Mouse (Mus musculus) liver, adult (tissue): ENCODE results near the gene Mdm4.

ENCODE experiments used
- GATA4 ChIP-seq: IDR thresholded peaks from 2 replicates; pipeline ENCODE4 v1.6.1; 2014; ENCODE audit warnings: mild to moderate bottlenecking, low read length; ENCODE audit not compliant: insufficient replicate concordance

Gene Mdm4

DNA sequence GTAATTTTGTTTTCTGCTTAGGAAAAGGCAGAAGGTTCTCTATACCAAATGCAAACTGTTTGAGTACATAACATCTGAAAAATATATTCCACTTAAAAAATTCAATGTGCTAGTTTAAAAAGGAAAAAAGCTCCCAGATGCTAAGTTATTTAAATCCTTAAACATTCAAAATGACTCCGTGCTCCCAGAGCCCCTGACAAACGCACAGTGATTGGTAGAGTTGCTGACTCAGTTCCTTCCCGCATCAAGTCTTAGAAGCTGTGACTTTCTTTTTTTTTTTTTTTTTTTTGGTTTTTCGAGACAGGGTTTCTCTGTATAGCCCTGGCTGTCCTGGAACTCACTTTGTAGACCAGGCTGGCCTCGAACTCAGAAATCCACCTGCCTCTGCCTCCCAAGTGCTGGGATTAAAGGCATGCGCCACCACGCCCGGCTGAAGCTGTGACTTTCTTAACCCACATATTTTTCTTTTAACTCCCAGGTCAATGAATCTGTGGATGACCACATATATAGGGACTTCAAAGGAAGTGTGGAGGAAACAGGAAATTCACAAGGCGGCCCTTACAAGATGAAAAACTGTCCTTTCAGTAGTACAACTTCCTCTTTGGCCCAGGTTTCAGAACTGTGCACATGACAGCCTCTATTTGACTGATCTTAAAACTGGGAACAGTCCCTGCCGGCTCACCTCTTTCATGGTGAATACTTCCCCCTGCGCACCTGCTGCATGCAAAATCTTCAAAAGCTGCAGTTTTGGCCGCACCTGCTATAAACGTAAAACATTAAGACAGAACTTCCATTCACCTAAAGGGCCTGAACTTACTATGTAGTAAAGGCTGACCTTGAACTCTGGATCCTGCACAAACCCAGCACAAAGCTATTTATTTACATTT, 18.2 kb downstream of the Mdm4 start:
- TF ChIP-seq GATA4, result no peak

DNA sequence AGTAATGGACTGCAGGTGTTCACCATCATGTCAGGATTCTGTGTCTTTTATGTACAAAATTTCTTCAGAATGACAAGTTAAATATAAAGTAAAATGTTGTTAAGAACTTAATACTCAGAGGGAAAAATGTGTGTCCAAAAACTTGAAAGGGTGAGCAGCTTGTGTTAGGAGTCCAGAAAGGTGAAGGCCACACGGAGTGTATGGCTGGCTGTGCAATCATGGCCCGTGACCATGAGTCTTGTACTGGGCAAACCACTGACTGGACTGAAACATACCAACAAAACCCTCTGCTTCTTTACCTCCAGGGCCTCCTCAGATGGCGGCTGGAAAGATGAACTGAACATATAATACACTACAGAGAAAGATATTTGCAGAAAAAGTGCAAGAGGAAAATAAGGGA, 23.8 kb downstream of the Mdm4 start:
- TF ChIP-seq GATA4, result no peak

DNA sequence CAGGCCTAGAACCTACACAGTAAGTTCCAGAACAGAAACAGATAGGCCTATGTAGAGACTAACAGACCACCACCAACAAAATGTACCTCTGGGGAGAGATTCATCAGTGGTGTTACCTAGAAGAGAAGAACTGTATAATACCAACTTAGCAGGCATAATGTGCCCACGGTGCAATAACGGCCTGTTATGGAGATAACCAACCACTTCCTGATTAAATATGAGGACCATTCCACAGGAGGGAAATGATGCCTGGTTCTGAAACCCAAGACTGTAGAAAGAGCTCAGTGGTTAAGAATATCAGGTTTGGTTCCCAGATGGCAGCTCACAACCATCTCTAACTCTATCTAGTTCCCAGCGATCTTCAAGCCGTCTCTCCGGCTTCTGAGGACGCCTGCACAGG, 30.0 kb downstream of the Mdm4 start:
- TF ChIP-seq GATA4, result no peak

DNA sequence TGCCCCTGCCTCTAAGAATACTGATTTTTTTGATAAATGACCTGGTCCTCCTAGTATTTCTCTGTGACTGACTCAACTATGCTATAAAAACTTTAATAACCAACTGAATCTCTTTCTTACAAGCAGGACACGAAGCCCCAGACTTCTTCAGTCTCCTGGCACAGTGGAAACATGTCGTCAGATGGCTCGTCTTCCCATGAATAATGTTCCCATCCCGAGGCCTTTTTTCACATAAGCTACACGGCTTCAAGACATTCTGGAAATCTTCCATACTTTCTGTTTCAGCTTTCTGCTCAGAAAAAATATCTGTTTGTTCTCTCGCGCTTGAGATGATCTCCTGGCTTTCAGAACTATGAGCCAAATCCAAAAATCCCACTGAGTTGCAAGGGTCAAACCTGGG, 38.8 kb downstream of the Mdm4 start:
- TF ChIP-seq GATA4, result no peak

DNA sequence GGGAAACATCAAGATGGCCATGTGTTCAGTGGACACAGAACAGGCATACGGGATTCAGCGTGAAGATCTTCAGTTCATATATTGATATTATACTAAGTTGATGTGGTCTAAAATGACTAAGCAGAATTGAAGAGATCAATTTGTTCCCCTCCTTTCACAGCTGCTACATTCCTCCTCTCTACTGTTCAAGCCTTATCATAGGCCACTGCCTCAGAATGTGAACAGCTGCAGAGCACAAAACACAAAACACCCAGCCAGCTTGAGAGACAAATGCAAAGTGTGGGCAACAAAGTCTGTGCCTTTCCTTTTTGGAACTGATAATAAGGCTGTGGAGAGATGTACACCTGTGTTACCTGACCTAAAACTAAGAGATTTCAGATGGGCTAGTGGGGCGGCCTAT, 39.6 kb downstream of the Mdm4 start:
- TF ChIP-seq GATA4, result no peak

DNA sequence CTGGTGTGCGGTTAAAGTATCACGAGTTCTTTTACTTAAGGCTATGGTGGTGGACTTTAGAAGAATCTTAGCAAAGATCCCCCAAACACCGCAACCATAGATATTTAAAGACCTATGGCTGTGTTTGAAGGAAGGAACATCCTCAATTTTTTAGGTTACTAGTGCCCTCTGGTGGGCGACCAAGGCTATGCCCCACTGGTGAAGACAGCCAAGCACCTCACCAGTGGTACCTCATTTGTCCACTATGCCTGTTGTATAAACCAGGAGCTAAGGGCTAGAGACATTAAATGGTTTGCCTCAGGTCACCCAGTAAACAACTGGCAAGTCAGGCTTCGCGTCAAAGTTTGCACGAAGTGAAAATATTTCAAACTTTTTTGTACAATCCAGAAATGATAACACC, 47.6 kb downstream of the Mdm4 start:
- TF ChIP-seq GATA4, result no peak

DNA sequence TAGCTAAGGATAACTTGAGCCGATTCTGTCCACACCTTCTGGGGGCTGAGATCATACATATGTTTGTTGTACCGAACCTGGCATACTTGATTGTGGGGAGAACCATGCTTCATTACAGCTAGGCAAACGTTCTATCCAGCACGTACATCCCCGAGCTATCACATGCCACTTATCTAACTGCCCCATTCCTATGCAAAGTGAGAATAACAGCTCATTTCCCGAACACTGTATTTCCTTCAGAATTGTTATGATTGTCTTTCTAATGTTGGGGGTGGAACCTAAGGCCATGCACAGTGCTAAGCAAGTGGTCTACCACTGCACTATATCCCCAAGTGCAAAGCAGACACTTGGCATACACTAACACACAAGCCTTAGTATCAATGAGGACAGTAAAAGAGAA, 49.1 kb downstream of the Mdm4 start:
- no peak for TF ChIP-seq GATA4

DNA sequence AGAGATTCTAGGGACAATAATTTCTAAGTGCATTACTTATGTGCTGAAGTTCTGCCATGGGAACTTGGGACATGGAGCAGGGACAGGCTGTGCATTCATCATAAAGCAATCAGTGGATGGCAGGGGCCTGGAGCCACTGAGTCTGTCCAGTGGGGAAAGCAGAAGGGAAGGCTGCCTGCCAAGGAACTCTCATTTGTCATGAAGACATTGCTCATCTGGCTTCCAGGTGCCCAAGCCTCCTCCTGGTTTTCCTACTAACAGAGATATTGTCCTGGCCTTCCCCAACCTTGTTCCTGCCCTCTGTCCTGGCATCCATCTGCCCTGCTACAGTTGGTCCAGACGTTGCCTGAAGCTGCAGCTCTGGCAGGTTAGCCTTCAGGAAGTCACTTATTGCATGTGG, 53.0 kb downstream of the Mdm4 start:
- no peak for TF ChIP-seq GATA4

DNA sequence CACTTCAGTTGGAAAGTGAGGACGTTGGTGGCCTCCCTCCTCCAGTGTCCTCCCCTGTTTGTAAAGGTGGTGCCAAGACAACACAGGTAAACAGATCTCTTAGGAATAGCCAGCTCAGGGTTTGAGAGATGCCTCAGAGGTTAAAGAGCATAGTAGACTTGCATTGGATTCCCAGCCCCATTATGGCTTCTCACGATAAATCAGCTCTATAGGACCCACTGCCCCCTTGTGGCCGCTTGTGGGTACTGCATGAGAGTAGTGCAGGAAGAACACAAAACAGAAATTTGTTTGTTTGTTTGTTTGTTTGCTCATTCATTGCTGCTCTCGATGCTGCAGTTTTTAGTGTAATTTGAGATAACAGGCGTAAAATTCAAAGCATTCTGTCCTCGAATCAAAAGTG, 61.7 kb downstream of the Mdm4 start:
- TF ChIP-seq GATA4, result no peak

DNA sequence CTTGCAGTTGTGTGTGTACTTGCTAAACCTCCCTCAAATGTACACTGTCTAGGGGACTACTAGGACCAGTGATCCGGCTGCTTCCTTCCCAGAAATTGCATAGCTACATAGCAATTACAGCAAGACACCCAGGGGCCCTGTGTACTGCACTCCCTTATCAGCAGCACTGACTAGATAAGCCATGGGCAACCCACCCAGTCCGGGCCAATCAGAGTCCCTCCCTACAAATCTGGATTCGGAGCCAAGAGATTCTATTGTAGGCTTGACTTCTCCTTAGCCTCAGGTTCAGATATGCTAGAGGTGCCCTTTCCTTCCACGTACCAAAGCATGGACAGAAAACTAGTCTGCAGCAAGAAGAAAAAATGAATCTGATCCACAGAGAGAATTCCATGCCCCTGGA, 65.7 kb downstream of the Mdm4 start:
- no peak for TF ChIP-seq GATA4

DNA sequence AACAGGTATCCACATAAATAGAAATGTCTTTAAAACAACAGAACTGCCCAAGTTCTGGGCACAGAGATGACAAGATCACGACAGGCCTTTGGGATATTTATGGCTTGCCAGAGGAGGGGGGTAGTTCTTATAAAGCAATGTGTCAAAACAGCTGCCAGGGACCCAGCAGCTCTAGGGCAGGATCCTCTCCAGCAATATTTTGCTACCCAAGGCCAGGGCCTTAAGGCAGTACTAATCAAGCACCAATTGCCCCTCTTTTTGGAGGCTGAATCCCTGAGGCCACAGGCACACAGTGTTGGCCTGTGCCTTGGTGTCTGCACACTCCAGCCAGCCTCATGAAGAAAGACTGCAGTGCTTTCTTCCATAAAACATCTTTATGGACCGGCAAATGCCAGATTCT, 66.3 kb downstream of the Mdm4 start:
- TF ChIP-seq GATA4, result no peak

DNA sequence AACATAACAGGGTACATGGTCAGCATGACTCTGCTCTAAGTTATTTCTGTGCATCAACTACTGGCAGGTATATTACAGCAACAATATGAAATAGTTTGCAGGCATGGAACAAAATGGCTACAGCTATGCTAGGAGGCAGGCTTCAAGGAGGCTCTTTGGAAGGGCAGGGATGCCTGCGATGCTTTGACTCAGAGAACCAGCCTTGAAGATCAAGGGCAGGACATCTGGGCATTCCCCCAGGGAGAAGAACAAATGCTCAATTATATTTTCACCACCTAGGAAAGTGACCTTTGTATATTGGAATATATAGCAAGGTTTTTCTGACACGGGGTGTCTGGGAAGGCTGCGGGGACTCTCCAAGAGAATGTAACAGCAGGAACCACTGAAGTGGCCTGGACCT, 68.6 kb downstream of the Mdm4 start:
- TF ChIP-seq GATA4, result no peak

DNA sequence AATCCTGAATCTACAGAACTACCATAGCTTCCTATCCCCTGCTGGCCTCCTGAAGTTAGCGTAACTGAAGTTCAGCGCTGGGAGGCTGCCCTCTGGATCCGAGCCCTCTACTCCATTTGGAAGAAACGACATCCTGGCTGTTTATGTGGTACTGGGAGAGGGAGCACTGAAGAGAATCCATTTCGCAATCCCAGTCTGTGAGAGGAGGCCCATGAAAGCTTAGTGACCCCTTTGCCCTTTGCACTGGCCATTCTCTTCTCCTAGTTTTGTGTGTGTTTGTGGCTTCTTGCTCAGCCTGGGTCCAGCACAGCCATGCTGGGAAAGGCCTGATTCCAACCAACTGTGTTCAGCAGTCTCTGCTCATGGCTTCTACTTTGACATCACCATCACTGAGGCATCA, 73.6 kb downstream of the Mdm4 start:
- no peak for TF ChIP-seq GATA4

DNA sequence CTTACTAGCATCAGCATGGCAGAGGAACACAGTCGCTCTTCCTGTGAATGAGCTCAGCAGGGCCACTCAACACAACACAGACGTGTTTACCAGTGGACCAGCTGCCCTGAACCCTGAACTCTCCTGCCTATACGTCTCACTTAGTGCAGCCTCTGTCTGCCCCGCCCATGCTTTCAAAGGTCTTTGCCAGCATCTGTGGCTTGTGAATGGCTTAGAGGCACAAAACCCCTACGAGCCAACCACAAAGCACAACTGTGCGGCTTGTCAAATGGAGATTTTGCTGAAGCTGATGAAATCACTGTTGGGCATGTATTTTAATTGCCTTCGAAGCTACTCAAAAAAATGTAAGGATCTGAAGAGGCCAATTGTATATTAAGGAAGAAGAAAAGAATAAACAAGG, 82.5 kb downstream of the Mdm4 start:
- no peak for TF ChIP-seq GATA4

DNA sequence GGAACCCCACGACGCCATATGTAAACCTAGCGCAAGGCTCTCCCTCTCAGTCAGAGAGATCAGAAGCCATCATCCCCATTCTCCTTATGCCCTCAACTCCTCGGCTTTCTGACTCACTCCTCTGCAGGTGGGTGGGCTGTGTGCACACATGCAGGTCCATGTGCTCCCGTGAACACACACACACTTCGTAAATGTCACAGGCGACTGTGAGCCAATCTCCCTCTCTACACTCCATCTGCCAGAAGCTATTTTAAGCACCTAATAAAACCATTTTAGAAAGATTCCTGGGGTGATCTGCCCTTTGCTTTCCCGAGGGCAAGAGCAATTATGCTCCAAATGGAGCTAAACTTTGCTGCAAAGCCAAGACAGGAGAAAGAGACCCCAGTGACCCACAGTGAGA, 84.5 kb downstream of the Mdm4 start:
- no peak for TF ChIP-seq GATA4

DNA sequence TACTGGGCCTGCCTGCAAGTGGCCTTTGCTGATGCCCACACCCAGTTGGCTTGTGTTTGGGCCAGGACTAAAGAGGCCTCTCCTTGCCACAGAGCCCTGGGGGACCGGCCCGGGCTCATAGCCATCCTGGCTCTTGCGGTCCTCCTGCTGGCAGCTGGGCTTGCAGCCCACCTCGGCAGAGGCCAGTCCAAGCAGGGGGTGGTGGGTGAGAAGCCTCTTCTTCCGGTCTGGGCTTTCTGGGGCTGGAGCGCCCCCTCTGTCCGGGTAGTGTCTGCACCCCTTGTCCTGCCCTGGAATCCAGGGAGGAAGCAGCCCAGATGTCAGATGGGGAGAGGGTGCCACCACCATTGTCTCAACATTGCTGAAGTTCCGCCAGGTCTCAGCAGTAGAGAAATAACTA, 91.4 kb downstream of the Mdm4 start:
- no peak for TF ChIP-seq GATA4
